Mouse (Mus musculus): Measurements from ENCODE around the gene Tmprss9. TPM values are rescaled to one million over a fixed set of nuclear protein-coding genes. Genes with fewer than 3 reads are reported as not detected.
"Not testable (repeated sequence)": the region's sequence is repeated elsewhere in the genome, so short reads cannot be mapped to it uniquely, and the experiment has no call there.

Tmprss9 gene
- 0.05 TPM in 1 of 2 replicates, not detected in the other for polyA plus RNA-seq (2015; fragmentation: Nextera tagmentation; extraction: Ambion mirVana)

- Histone ChIP-seq H3K36me3 (peaks cover 24% of the 10 kb centered on the region), H3K4me1 (replicated peaks) (peaks cover 9% of the 10 kb centered on the region), H3K27me3 (peaks cover 14% of the 10 kb centered on the region), H3K9me3 (replicated peaks) (no peaks in the 10 kb centered on the region), H3K4me2 (no peak within 1 kb of the TSS), H3K4me3 (replicated peaks) (no peak within 1 kb of the TSS), H3K9ac (no peak within 1 kb of the TSS), H3K27ac (no peak within 1 kb of the TSS)
- ATAC-seq (ENCODE audit: low read depth) = no peak
- WGBS (ENCODE audit: insufficient replicate concordance) = 28% methylated on average over 9 of the region's 9 CpGs
- DNase-seq = no peak
Measured at GRCm38 (mm10) chr10:80871581-80871980, at the start of gene Tmprss9. Gene Tmprss9 (plus strand): TSS chr10:80871848.

DNA sequence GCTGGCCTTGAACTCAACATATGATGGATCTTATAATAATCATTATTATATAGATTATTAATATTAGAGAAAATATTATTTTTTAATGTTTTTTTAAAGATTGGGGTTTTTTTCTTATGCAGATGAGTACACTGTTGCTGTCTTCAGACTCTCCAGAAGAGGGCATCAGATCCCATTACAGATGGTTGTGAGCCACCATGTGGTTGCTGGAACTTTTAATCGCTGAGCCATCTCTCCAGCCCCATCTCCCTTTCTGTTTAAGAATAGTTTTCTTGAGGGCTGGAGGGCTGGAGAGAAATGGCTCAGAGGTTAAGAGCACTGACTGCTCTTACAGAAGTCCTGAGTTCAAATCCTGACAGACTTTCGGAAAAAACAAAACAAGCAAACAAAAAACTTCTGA, 49.7 kb upstream of the Tmprss9 start:
- no peaks in the 10 kb centered on the region for H3K27me3 ChIP-seq
- peaks cover 67% of the 10 kb centered on the region for H3K4me1 ChIP-seq (replicated peaks)
- H3K4me3 ChIP-seq (replicated peaks) = no peak overlapping the region
- no peaks in the 10 kb centered on the region for H3K9me3 ChIP-seq (replicated peaks)
- peak overlapping the region; percentile 2; the same call in 1 of the 2 replicates for H3K4me2 ChIP-seq
- H3K36me3 ChIP-seq = no peaks in the 10 kb centered on the region
- peak overlapping the region; percentile 85 for H3K27ac ChIP-seq
- DNase-seq (peak; percentile 42), ATAC-seq (ENCODE audit: low read depth) (no peak)
- peak overlapping the region; percentile 40 for H3K9ac ChIP-seq
- WGBS (ENCODE audit: insufficient replicate concordance) = 46% methylated on average over 2 of the region's 2 CpGs

GRCm38 (mm10) chr10:80822528-80822927, 49.1 kb upstream of the Tmprss9 start:
- Histone ChIP-seq H3K9ac (peak overlapping the region; percentile 40), H3K4me1 (replicated peaks) (peaks cover 68% of the 10 kb centered on the region), H3K9me3 (replicated peaks) (no peaks in the 10 kb centered on the region), H3K4me3 (replicated peaks) (no peak overlapping the region), H3K27ac (peak overlapping the region; percentile 85), H3K4me2 (peak overlapping the region; percentile 2; the same call in 1 of the 2 replicates), H3K36me3 (peaks cover 2% of the 10 kb centered on the region), H3K27me3 (no peaks in the 10 kb centered on the region)
- ATAC-seq (ENCODE audit: low read depth) (no peak), DNase-seq (peak; percentile 55)
- 70% methylated on average over 5 of the region's 5 CpGs for WGBS (ENCODE audit: insufficient replicate concordance)

DNA sequence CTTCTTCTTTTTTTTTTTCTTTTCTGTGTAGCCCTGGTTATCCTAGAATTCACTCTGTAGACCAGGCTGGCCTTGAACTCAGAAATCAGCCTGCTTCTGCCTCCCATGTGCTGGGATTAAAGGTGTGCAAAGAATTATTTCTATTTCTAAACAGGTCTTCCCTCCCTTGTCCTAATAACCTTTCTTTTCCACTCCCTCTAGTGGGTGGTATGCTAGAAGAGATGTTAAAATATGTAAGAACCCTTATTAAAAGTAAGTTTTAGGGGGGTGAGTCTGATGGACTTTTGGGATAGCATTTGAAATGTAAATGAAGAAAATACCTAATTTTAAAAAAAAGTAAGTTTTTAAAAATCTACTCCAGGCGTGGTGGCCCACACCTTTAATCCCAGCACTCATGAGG, 48.3 kb upstream of the Tmprss9 start:
- Histone ChIP-seq H3K9me3 (replicated peaks) (no peaks in the 10 kb centered on the region), H3K27ac (peak overlapping the region; percentile 87), H3K9ac (0 out of 2 replicates have a peak overlapping the region, but pooled peaks have one; percentile 49), H3K36me3 (peaks cover 9% of the 10 kb centered on the region), H3K4me3 (replicated peaks) (no peak overlapping the region), H3K27me3 (no peaks in the 10 kb centered on the region), H3K4me2 (no peak overlapping the region), H3K4me1 (replicated peaks) (peaks cover 69% of the 10 kb centered on the region)
- no peak for DNase-seq
- no peak for ATAC-seq (ENCODE audit: low read depth)
- WGBS (ENCODE audit: insufficient replicate concordance) = 57% methylated on average over 1 of the region's 1 CpGs

- Histone ChIP-seq H3K9me3 (replicated peaks) (no peaks in the 10 kb centered on the region), H3K27ac (peak overlapping the region; percentile 87)
Measured at GRCm38 (mm10) chr10:80823847-80824643, 47.6 kb upstream of the Tmprss9 start.

DNA sequence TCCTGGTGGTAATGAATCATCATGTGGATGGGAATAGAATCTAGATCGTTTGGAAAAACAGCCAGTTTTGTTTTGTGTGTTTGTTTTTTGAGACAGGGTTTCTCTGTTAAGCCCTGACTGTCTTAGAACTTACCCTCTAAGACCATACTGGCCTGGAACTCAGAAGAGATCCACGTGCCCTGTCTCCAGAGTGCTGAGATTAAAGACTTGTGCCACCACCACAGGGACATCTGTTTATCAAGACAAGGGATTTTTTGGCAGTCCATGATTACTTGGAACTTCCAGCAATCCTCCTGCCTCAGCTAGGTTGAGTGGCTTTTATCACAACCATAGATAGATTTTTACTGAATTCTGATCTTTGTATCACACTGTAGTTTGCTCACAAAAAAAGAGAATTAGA, 46.8 kb upstream of the Tmprss9 start:
- ATAC-seq (ENCODE audit: low read depth) = no peak
- Histone ChIP-seq H3K27ac (peak overlapping the region; percentile 87), H3K9me3 (replicated peaks) (no peaks in the 10 kb centered on the region), H3K36me3 (peaks cover 23% of the 10 kb centered on the region), H3K27me3 (no peaks in the 10 kb centered on the region), H3K4me2 (peak overlapping the region; percentile 29), H3K4me1 (replicated peaks) (peaks cover 66% of the 10 kb centered on the region), H3K9ac (peak overlapping the region; percentile 44; the same call in 1 of the 2 replicates), H3K4me3 (replicated peaks) (no peak overlapping the region)
- DNase-seq = no peak
- WGBS (ENCODE audit: insufficient replicate concordance) = 40% methylated on average over 2 of the region's 2 CpGs

More at GRCm38 (mm10) chr10:80823847-80824643, 47.6 kb upstream of the Tmprss9 start:
- no peak for DNase-seq
- Histone ChIP-seq H3K9ac (peak overlapping the region; percentile 49), H3K27me3 (no peaks in the 10 kb centered on the region), H3K36me3 (peaks cover 15% of the 10 kb centered on the region), H3K4me3 (replicated peaks) (no peak overlapping the region), H3K4me1 (replicated peaks) (peaks cover 66% of the 10 kb centered on the region), H3K4me2 (peak overlapping the region; percentile 29)
- 45% methylated on average over 8 of the region's 8 CpGs for WGBS (ENCODE audit: insufficient replicate concordance)
- no peak for ATAC-seq (ENCODE audit: low read depth)

- Histone ChIP-seq H3K36me3 (peaks cover 33% of the 10 kb centered on the region), H3K4me3 (replicated peaks) (peak within 1 kb of the TSS; percentile 87), H3K27me3 (no peaks in the 10 kb centered on the region), H3K27ac (peak within 1 kb of the TSS; percentile 95), H3K9ac (peak within 1 kb of the TSS; percentile 91), H3K9me3 (replicated peaks) (no peaks in the 10 kb centered on the region), H3K4me1 (replicated peaks) (peaks cover 73% of the 10 kb centered on the region), H3K4me2 (peak within 1 kb of the TSS; percentile 96)
- peak; percentile 99 for DNase-seq
- under 1% methylated on average over 82 of the region's 82 CpGs for WGBS (ENCODE audit: insufficient replicate concordance)
- ATAC-seq (ENCODE audit: low read depth) = peak; percentile 92
Measured at GRCm38 (mm10) chr10:80826151-80827062, 45.2 kb upstream of the Tmprss9 start, which contains the start of gene Oaz1. Gene Oaz1 (plus strand): TSS chr10:80826656.

DNA sequence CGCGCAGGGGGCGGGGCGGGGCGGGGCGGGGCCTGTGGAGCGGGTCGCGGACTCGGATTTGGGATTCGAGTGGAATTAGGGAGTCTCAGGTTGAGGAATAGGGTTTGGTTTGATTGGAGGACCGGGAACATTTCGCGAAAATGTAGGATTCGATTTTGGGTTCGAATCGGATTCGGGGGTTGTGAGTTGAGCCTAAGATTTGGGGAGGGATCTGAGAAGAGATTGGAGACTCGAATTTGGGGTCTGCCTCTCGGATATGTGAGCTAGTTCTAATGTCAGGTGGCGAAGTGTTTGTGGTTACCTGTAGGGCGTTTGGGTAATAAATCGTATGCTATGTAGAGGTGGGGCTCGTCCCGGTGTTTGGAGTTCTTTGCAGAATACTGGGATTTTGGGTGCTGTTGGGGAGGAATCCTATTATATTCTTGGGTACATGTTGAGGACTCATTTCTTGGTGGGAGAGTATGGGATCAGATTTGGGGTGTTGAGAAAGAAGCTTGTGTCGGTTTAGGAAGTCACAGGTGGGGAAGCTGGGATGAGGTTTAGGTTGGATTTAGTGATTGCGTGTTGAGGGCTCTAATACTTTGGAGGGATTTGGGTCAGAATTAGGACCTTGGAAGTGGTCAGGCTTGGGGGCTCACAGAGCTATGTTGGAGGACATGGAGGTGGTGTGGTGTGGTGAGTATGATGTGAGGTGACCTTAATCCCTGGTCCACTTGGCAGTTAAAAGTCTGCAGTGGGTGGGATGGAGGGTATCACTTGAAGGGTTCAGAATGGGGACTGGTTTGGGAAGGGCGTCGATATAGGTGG, 44.4 kb upstream of the Tmprss9 start:
- no peak for DNase-seq
- peak overlapping the region; percentile 87 for H3K4me3 ChIP-seq (replicated peaks)
- H3K4me2 ChIP-seq = peak overlapping the region; percentile 96
- H3K9ac ChIP-seq = peak overlapping the region; percentile 91
- WGBS (ENCODE audit: insufficient replicate concordance) = 6% methylated on average over 29 of the region's 29 CpGs
- peaks cover 75% of the 10 kb centered on the region for H3K4me1 ChIP-seq (replicated peaks)
- peaks cover 33% of the 10 kb centered on the region for H3K36me3 ChIP-seq
- peak overlapping the region; percentile 95 for H3K27ac ChIP-seq
- no peaks in the 10 kb centered on the region for H3K9me3 ChIP-seq (replicated peaks)
- H3K27me3 ChIP-seq = peaks cover 2% of the 10 kb centered on the region; the same call in 1 of the 2 replicates
- ATAC-seq (ENCODE audit: low read depth) = no peak

DNA sequence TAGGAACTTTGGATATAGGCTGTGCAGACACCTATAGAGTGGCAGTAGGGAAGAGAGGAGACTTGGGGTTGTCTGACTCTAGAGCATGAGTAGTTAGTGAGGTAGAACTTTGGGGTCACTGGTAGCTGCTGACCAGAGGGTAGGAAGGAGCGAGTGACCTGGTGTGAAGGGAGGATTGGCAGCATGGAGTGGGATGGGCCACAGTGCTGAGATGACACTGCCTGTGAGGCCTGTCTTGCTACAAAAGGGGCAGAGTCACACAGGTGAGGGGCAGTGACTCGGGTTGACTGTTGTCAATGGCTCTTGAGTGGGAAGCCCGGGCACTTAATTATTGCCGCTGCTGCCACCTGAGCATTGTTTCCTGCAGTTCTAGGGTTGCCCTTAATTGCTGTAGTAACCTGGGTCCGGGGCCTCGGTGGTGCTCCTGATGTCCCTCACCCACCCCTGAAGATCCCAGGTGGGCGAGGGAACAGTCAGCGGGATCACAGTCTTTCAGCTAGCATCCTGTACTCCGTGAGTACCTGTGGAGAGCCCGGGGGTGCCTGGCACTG, 43.7 kb upstream of the Tmprss9 start:
- H3K36me3 ChIP-seq = peaks cover 33% of the 10 kb centered on the region
- H3K4me3 ChIP-seq (replicated peaks) = peak overlapping the region; percentile 87
- DNase-seq = no peak
- peaks cover 69% of the 10 kb centered on the region for H3K4me1 ChIP-seq (replicated peaks)
- H3K9me3 ChIP-seq (replicated peaks) = no peaks in the 10 kb centered on the region
- 79% methylated on average over 10 of the region's 10 CpGs for WGBS (ENCODE audit: insufficient replicate concordance)
- peaks cover 8% of the 10 kb centered on the region for H3K27me3 ChIP-seq
- peak overlapping the region; percentile 91 for H3K9ac ChIP-seq
- ATAC-seq (ENCODE audit: low read depth) = no peak
- peak overlapping the region; percentile 96 for H3K4me2 ChIP-seq
- peak overlapping the region; percentile 95 for H3K27ac ChIP-seq

DNA sequence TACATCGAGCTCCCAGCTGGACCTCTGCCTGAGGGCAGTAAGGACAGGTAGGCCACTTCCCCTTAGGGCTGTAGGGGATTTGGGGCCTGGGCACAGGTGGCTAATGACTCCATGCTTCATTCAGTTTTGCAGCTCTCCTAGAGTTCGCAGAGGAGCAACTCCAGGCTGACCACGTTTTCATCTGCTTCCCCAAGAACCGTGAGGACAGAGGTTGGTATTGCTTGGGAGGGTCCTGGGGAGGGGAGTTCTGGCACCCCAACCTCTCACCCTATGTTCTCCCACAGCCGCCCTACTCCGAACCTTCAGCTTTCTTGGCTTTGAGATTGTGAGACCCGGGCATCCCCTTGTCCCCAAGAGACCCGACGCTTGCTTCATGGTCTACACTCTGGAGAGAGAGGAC, 43.1 kb upstream of the Tmprss9 start:
- Histone ChIP-seq H3K4me2 (peak overlapping the region; percentile 96), H3K4me3 (replicated peaks) (peak overlapping the region; percentile 87), H3K9ac (0 out of 2 replicates have a peak overlapping the region, but pooled peaks have one; percentile 91), H3K36me3 (peaks cover 33% of the 10 kb centered on the region), H3K4me1 (replicated peaks) (peaks cover 63% of the 10 kb centered on the region), H3K27me3 (peaks cover 15% of the 10 kb centered on the region), H3K27ac (peak overlapping the region; percentile 95; the same call in 1 of the 2 replicates)
- DNase-seq; ATAC-seq (ENCODE audit: low read depth); H3K9me3 ChIP-seq (replicated peaks): not testable (repeated sequence)
- WGBS (ENCODE audit: insufficient replicate concordance) = 85% methylated on average over 9 of the region's 9 CpGs

All from liver, embryonic 13.5 days (tissue).